Mouse (Mus musculus): ENCODE results near the gene Myo9a.
"Not testable (repeated sequence)": the region's sequence is repeated elsewhere in the genome, so short reads cannot be mapped to it uniquely, and the experiment has no call there.

Myo9a gene

DNA sequence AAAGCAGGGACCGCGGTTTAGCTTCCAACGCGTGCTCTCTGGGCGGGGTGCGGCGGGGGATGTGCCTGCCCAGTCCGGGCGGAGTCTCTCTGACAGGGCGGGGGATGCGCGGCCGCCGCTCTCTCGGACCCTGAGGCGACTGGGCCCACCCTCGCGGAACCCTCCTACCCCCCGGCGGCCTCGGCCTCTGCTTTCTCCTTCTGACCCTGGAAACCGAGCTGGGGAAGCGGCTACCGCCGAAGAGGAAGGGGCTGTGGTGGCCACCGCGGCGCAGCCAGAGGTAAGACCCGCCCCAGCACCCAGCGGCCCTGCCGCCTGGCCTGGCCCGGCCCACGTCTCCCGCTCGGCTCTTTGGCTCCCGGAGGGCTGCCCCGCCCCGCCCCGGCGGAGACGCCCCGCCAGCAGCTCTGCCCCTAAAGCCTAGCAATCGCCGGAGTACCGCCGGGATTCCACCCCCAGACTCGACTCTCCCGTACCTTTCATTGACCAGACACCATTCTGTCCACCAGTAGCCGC is 428 bp downstream of the Myo9a start:
- DNase-seq (ENCODE audit: extremely low spot score, low spot score): peak; percentile 89

DNA sequence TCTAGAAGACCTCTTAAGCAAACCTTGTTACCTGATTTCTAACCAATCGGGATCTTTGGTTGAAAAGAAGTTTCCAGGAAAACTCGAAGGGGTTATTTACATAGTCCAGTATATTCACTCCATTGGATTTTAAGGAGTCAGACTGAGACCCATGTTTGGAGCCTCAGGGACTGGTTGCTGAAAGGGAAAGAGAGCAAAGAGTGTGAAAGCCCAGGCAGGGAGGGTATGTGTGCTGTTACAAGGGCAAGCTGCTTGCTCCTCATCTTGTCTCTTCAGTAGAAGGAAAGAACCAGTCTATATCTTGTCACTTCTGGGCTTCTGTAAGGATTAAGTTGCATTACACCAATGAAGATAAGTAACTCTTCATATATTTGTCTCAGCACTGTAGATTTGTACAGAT is 1.3 kb downstream of the Myo9a start:
- DNase-seq (ENCODE audit: extremely low spot score, low spot score): no peak

GRCm38 (mm10) chr9:59755199-59755598 is 4.5 kb downstream of the Myo9a start:
- no peak for DNase-seq (ENCODE audit: extremely low spot score, low spot score)

- DNase-seq (ENCODE audit: extremely low spot score, low spot score): not testable (repeated sequence)
These were observed 6.3 kb downstream of the Myo9a start for GRCm38 (mm10) chr9:59757016-59757415.

DNA sequence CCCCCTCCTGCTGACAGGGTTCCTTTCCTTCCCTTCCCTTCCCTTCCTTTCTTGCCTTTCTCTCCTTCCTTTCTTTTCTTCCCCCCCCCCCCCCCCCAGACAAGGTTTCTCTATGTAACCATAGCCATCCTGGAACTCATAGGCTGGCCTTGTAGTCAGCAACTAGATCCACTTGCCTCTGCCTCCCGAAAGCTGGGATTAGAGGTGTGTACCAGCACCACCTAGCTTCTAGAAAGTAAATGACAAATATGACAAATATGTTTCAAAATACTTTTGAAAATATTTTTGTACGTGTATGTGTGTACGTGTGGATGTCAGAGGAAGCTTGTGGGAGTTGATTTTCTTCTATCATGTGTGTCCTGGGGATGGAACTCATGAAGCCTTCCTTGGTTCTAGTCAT is 9.8 kb downstream of the Myo9a start:
- DNase-seq (ENCODE audit: extremely low spot score, low spot score): no peak

DNA sequence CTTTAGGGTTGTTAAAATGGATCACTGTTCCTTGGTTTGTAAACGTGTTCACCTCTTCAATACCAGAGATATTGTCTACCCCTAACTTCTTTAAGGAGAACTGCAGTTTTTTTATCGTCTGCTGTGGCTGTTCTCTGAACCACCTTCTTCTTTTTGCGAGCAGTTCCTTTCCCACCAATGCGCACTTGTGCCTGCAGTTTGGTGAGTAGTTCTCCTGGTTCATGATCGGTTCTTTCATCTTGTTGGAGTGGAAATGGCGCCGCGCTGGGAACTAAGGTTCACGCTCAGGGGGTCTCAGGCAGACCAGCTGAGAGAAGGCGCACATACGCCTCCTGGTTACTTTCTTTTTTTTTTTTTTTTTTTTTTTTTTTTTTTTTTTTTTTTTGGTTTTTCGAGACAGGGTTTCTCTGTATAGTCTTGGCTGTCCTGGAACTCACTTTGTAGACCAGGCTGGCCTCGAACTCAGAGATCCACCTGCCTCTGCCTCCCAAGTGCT is 16.3 kb downstream of the Myo9a start:
- not testable (repeated sequence) for DNase-seq (ENCODE audit: extremely low spot score, low spot score)

- not testable (repeated sequence) for DNase-seq (ENCODE audit: extremely low spot score, low spot score)
These were observed 55.5 kb downstream of the Myo9a start for GRCm38 (mm10) chr9:59806046-59806774.

GRCm38 (mm10) chr9:59884551-59884950 is 133.9 kb downstream of the Myo9a start:
- DNase-seq (ENCODE audit: extremely low spot score, low spot score): no peak

GRCm38 (mm10) chr9:59903382-59903781 is 152.7 kb downstream of the Myo9a start:
- no peak for DNase-seq (ENCODE audit: extremely low spot score, low spot score)

DNA sequence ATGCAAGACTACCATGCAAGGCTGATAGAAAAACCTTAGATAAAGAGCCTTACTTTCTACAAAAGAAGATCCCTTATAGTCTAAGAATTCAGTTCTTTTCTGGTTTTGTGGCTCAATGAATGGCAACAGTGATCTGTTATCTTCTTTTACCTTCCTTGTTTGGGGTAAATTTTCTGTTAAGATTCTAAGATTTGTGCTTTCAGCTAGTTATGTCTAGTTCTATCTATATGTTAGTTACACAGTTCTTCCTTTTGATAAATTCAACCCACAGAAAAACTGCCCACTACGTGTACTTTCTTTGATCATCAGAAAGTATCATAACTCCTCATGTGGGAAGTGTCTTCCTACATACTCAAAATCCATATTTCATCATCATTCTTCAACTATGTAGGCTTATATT is 164.1 kb downstream of the Myo9a start:
- no peak for DNase-seq (ENCODE audit: extremely low spot score, low spot score)

DNA sequence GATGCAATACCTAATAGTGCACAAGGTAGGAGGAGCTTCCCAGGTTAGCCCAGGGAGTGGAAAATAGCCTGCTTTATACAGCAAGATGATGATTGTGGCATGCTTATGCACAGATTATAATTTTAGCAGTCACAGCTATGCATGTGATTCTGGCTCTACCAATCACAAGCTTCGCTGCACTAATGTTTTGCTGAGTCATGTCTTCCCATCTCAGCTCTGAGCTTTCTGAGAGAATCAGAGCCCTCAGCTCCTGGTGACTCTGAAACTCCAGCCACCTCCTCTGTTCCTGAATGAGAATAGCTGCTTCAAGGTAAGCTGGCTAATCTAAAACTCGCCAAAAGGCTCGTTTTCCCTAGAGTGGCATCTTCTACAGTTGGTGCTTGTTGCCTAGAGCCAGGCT is 179.6 kb downstream of the Myo9a start:
- no peak for DNase-seq (ENCODE audit: extremely low spot score, low spot score)

DNA sequence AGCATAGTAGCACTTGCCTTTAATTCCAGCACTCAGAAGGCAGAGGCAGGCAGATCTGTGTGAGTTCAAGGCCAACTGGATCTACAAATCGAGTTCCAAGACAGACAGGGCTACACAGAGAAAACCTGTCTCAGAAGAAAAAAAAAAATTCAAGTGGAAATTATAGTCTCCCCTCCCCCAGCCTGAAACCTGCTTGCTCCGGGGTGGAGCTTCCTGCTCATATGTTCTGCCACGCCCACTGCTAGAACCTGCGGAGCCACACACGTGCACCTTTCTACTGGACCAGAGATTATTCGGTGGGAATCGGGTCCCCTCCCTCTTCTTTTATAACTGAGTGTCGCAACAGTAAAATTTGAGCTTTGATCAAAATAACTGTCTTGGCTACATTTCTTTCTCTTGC is 185.2 kb downstream of the Myo9a start:
- not testable (repeated sequence) for DNase-seq (ENCODE audit: extremely low spot score, low spot score)

DNA sequence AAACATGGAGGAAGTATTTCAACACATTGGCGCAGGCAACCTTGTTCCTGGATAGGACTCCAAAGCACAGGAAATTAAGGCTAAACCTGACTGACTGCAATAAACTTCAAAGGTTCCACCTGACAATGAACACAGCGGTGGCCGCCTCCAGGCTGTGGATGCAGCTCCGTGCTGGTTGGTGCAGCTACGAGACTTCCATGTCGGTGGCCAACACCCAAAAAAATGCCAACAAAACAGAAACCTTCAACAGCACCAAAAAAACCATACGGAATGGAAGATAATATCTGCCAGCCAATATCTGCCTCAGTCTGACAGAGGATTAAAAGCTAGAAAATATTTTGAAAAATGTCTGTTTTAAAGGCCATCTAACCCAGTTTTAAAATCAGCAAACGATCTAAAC is 187.8 kb downstream of the Myo9a start:
- DNase-seq (ENCODE audit: extremely low spot score, low spot score): no peak

DNA sequence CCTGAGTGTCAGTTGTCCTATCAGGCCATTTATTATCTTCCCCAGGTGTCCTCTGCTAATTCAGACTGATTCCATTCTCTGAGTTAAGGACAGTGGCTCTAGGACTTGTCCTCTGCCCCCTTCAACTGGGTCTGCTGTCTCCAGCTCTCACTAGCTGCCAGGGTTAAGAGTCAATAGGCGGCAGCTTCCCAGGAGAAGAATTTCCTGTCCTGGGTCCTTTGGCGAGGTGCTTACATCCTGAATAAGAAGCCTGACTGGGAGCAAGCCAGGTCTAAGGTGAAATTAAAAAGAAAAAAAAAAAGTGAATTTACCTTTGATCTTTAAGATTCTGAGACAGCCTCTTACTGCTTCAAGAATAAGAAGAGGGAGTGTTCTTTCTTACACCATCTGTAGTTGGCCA is 189.0 kb downstream of the Myo9a start:
- no peak for DNase-seq (ENCODE audit: extremely low spot score, low spot score)

- DNase-seq (ENCODE audit: extremely low spot score, low spot score): peak; percentile 13
These were observed 190.5 kb downstream of the Myo9a start for GRCm38 (mm10) chr9:59940913-59941884.

DNA sequence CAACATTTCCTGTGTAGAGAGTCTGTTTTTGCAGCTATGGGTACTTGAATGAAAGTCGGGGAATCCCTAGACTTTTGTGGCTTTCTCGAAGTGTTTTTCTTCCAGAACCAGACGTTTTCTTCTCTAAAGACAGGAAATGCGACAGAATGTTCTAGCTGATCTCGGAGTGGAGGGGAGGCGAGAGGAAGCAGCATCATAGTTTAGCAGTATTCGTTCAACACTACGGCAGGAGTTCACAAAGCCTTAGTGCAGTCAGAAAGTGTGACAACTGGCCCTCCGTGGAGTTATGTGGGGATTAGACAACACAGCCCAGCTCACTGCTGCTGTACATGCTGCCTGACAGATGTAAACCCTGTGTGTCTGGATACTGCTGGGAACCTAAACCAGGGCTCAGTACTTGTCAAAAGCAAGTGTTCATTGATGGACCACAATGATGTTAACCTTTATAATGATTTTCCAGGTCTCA is 191.2 kb downstream of the Myo9a start:
- peak; percentile 12 for DNase-seq (ENCODE audit: extremely low spot score, low spot score)

DNA sequence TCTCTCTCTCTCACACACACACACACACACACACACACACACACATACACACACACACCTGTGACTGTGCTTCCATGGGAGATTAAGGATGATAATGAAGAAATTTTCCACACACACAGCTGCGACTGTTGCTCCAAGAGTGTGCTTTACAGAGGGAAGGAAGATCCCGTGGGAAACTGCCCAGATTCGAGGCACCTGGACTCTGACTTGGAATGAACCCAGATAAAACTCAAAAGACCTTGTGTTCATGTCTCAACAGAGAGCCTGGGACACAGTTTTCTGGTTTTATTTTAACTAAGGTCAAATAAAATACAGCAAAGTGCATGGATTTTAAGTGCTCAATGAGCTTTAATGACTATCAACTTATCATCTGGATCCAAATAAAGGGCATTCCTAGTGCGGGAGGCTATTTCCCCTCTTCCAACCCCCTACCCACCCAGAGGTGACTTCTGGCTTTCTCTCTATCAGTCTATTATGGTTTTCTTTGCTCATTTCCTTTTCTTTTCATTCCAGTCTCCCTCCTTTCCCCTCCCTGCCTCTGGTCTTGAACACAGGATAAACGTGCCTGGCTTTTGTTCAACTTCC is 191.9 kb downstream of the Myo9a start:
- no peak for DNase-seq (ENCODE audit: extremely low spot score, low spot score)

DNA sequence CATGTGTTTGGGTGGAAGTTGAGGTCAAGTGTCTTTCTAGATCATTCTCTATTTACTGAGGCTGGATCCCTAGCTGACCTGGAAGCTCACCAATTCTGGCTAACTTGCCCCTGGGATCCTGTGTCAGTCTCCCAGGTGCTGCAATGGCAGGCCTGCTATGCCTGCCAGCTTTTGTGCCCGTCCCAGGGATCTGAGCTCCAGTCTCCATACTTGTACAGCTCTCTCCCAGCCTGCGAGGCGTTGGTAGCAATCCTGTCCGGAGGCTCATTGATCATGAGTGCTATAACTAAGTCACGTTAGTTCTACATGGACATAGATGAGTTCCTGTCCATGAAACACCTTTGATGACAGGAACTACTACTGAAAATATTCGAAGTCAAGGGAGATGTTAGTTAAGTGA is 193.1 kb downstream of the Myo9a start:
- DNase-seq (ENCODE audit: extremely low spot score, low spot score): no peak

DNA sequence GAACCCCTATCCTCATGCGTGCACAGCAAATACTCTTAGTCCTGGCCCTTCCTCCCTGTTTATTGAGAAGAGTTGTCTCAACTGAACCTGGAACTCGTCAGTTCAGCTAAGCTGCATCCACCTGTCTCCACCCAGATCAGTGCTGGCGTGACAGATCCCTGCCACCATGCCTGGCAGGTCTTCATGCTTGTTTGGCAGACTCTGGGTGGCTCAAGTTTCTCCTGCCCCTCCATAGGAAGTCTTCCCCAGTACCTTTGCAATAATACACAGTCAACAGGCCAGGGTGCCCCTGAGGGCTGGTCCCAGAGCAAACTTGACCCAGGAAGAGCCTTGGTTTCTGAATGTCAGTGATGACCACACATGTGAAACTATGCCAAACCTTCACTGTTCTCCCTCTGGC is 194.5 kb downstream of the Myo9a start:
- no peak for DNase-seq (ENCODE audit: extremely low spot score, low spot score)

DNA sequence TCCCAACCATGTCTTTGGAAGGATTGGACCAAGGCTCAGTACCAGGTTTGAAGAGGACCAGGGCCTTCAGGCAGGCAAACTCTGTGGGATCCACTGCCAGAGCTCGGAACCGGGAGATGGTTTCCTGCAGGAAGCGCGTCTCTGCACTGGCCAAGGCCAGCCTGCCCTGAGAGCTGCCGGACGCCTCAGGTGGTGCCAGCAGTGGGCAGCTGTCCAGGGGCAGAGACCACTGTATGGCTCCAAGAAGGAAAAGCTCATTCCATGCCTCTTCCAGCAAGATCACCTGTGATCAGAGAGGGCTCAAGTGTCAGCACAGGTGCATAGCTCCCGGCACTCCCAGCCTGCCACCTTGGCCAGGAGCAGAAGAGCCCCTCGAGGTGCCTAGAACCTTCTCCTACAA is 196.6 kb downstream of the Myo9a start:
- DNase-seq (ENCODE audit: extremely low spot score, low spot score): no peak

DNA sequence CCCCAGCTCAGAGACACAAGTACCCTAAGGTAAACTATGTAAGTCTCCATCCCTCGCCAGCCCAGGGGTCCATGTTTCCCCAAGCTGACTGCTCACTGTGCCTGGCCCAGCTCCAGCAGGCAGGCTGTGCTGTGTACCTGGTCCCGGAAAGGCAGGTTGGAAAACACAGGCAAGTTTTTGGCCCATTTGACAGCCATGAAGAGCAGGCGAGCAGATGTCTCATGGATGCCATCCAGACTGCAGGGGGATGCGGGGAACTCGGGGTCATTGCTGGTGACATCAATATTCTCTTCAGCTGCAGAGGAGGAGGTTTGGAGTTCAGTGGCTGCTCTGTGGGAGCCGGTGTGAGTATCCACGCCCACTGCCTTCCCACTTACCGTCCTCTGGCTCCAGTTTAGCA is 197.5 kb downstream of the Myo9a start:
- DNase-seq (ENCODE audit: extremely low spot score, low spot score): no peak
